Mouse (Mus musculus) testis, adult 2 months (tissue): ENCODE results near the gene Alg5.

ENCODE experiments used
- CTCF ChIP-seq: fragments of 200-500 bp; IDR thresholded peaks from 2 replicates; pipeline ENCODE4 v1.5.1; 2012; ENCODE audit warnings: low read depth, mild to moderate bottlenecking, inconsistent platforms, low read length, moderate library complexity; ENCODE audit not compliant: control insufficient read depth, insufficient read depth, insufficient replicate concordance
- POLR2A ChIP-seq: fragments of 200-500 bp; IDR thresholded peaks from 2 replicates; pipeline ENCODE4 v1.6.1; 2012; ENCODE audit warnings: low read depth, mild to moderate bottlenecking, inconsistent platforms, low read length, moderate library complexity; ENCODE audit not compliant: control insufficient read depth

DNA sequence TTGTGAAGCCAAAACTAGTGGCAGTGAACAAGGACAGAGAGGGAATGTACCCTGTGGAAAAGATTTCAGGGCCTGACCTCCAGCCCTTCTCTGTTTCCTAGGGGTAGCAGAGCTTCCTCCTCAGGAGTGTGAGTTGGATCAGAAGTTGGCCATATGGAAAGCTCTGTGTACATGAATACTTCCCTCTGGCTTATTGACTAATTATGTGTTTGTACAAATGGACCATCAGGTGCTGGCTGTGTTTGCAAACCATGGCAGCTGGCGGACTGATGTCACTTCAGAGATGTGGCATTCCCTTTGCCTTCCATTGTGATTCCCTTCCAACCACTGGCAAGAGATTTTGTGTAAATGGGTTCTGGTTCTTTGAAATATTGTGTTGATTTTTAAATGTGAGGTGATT is 25.9 kb downstream of the Alg5 start:
- TF ChIP-seq CTCF (no peak), POLR2A (no peak)
